Mouse (Mus musculus) forebrain, embryonic 13.5 days (tissue): ENCODE results near the gene Pam16. TPM values are rescaled to one million over a fixed set of nuclear protein-coding genes. Genes with fewer than 3 reads are reported as not detected.

Experiments
- ATAC-seq: fragments of 200-750 bp; cut with Nextera tagmentation; 2 replicates; pipeline ENCODE4 v1.8.0; 2017
- H3K27ac ChIP-seq: fragments of 300-500 bp; sonication (generic); 2 replicates; pipeline ENCODE4 v1.5.1; 2015; ENCODE audit warnings: inconsistent platforms, mild to moderate bottlenecking, moderate library complexity
- H3K27me3 ChIP-seq: fragments of 300-500 bp; sonication (generic); 2 replicates; pipeline ENCODE4 v1.6.1; 2015; ENCODE audit warnings: mild to moderate bottlenecking, inconsistent platforms
- H3K36me3 ChIP-seq: fragments of 300-500 bp; sonication (generic); 2 replicates; pipeline ENCODE4 v1.6.1; 2015; ENCODE audit warnings: mild to moderate bottlenecking, inconsistent platforms; ENCODE audit not compliant: poor library complexity, severe bottlenecking
- H3K4me1 ChIP-seq: fragments of 300-500 bp; sonication (generic); 2 replicates; pipeline ENCODE4 v1.6.1; 2015; ENCODE audit warnings: inconsistent platforms
- H3K4me2 ChIP-seq: fragments of 300-500 bp; sonication (generic); 2 replicates; pipeline ENCODE4 v1.6.1; 2015; ENCODE audit warnings: inconsistent platforms, mild to moderate bottlenecking, moderate library complexity
- H3K4me3 ChIP-seq: fragments of 300-500 bp; sonication (generic); 2 replicates; pipeline ENCODE4 v1.5.1; 2015; ENCODE audit warnings: mild to moderate bottlenecking, inconsistent platforms
- H3K9ac ChIP-seq: fragments of 300-500 bp; sonication (generic); 2 replicates; pipeline ENCODE4 v1.6.1; 2015; ENCODE audit warnings: mild to moderate bottlenecking, inconsistent platforms
- H3K9me3 ChIP-seq: fragments of 300-500 bp; sonication (generic); replicated peaks from 2 replicates; pipeline ENCODE4 v1.6.1; 2016; ENCODE audit warnings: inconsistent platforms
- WGBS: fragments of 180-500 bp; shearing (Covaris S2); methylation state at CpG from one replicate; pipeline ENCODE4 v1.1.7; 2015; 5-methylcytosine and 5-hydroxymethylcytosine counted together
- polyA plus RNA-seq: library from polyadenylated mRNA; unstranded; fragments of >200 nt; fragmentation: Nextera tagmentation; extraction: Ambion mirVana; gene quantifications from 2 replicates; pipeline ENCODE4 v1.2.1, GENCODE M21; 2015

The Pam16 gene
- 142 and 149 TPM in 2 replicates for polyA plus RNA-seq

GRCm38 (mm10) chr16:4624481-4625110 is at the start of gene Pam16:
Pam16 (minus strand) TSS chr16:4624988.
- ATAC-seq, result peak; percentile 87
- Histone ChIP-seq H3K4me2 (peak within 1 kb of the TSS; percentile 79), H3K9ac (peak within 1 kb of the TSS; percentile 86), H3K27ac (peak within 1 kb of the TSS; percentile 54), H3K36me3 (peaks cover 25% of the 10 kb centered on the region; the same call in 1 of the 2 replicates), H3K4me3 (peak within 1 kb of the TSS; percentile 74), H3K9me3 (no peaks in the 10 kb centered on the region), H3K27me3 (no peaks in the 10 kb centered on the region), H3K4me1 (peaks cover 19% of the 10 kb centered on the region)
- WGBS, result under 1% methylated on average over 56 of the region's 56 CpGs

GRCm38 (mm10) chr16:4674091-4674490 is 49.3 kb upstream of the Pam16 start:
- H3K9me3 ChIP-seq, result no peaks in the 10 kb centered on the region
- no peak for ATAC-seq
- H3K9ac ChIP-seq, result no peak overlapping the region
- no peak overlapping the region for H3K27ac ChIP-seq
- no peaks in the 10 kb centered on the region for H3K27me3 ChIP-seq
- H3K36me3 ChIP-seq, result peaks cover 43% of the 10 kb centered on the region
- H3K4me3 ChIP-seq, result no peak overlapping the region
- H3K4me1 ChIP-seq, result peaks cover 6% of the 10 kb centered on the region; the same call in 1 of the 2 replicates
- no peak overlapping the region for H3K4me2 ChIP-seq
- WGBS, result 72% methylated on average over 4 of the region's 4 CpGs

GRCm38 (mm10) chr16:4670317-4670716 is 45.5 kb upstream of the Pam16 start:
- 80% methylated on average over 5 of the region's 5 CpGs for WGBS
- no peak for ATAC-seq
- no peaks in the 10 kb centered on the region for H3K27me3 ChIP-seq
- no peak overlapping the region for H3K4me2 ChIP-seq
- H3K4me3 ChIP-seq, result no peak overlapping the region
- H3K36me3 ChIP-seq, result peaks cover 41% of the 10 kb centered on the region
- H3K9ac ChIP-seq, result no peak overlapping the region
- H3K9me3 ChIP-seq, result no peaks in the 10 kb centered on the region
- H3K27ac ChIP-seq, result no peak overlapping the region
- H3K4me1 ChIP-seq, result no peaks in the 10 kb centered on the region

- 25% methylated on average over 3 of the region's 3 CpGs for WGBS
- Histone ChIP-seq H3K27ac (no peak overlapping the region), H3K9me3 (no peaks in the 10 kb centered on the region), H3K4me2 (no peak overlapping the region), H3K9ac (no peak overlapping the region), H3K4me3 (no peak overlapping the region), H3K36me3 (peaks cover 26% of the 10 kb centered on the region), H3K4me1 (no peaks in the 10 kb centered on the region), H3K27me3 (no peaks in the 10 kb centered on the region)
- peak; percentile 78 for ATAC-seq
Measured at GRCm38 (mm10) chr16:4667190-4667808, 42.5 kb upstream of the Pam16 start.

- H3K4me3 ChIP-seq, result no peak overlapping the region
- peaks cover 34% of the 10 kb centered on the region for H3K36me3 ChIP-seq
- H3K27ac ChIP-seq, result no peak overlapping the region
- ATAC-seq, result no peak
- H3K9ac ChIP-seq, result no peak overlapping the region
- no peaks in the 10 kb centered on the region for H3K4me1 ChIP-seq
- H3K4me2 ChIP-seq, result no peak overlapping the region
- 100% methylated on average over 2 of the region's 2 CpGs for WGBS
- H3K9me3 ChIP-seq, result no peaks in the 10 kb centered on the region
- no peaks in the 10 kb centered on the region for H3K27me3 ChIP-seq
Measured at GRCm38 (mm10) chr16:4665726-4666125, 40.9 kb upstream of the Pam16 start.

GRCm38 (mm10) chr16:4663806-4664205 is 39.0 kb upstream of the Pam16 start:
- Histone ChIP-seq H3K27ac (no peak overlapping the region), H3K36me3 (peaks cover 25% of the 10 kb centered on the region), H3K4me1 (peaks cover 7% of the 10 kb centered on the region), H3K4me2 (no peak overlapping the region), H3K4me3 (no peak overlapping the region), H3K9me3 (no peaks in the 10 kb centered on the region), H3K27me3 (no peaks in the 10 kb centered on the region), H3K9ac (no peak overlapping the region)
- WGBS, result 84% methylated on average over 2 of the region's 2 CpGs
- ATAC-seq, result no peak

GRCm38 (mm10) chr16:4661605-4662004 is 36.8 kb upstream of the Pam16 start:
- no peak for ATAC-seq
- H3K27ac ChIP-seq, result no peak overlapping the region
- H3K9me3 ChIP-seq, result no peaks in the 10 kb centered on the region
- no peak overlapping the region for H3K9ac ChIP-seq
- H3K4me1 ChIP-seq, result peaks cover 12% of the 10 kb centered on the region
- peaks cover 21% of the 10 kb centered on the region for H3K36me3 ChIP-seq
- no peak overlapping the region for H3K4me3 ChIP-seq
- no peaks in the 10 kb centered on the region for H3K27me3 ChIP-seq
- H3K4me2 ChIP-seq, result no peak overlapping the region
- WGBS, result 87% methylated on average over 2 of the region's 2 CpGs

GRCm38 (mm10) chr16:4659326-4659725 is 34.5 kb upstream of the Pam16 start:
- H3K4me2 ChIP-seq, result peak overlapping the region; percentile 20

GRCm38 (mm10) chr16:4658781-4659245 is 34.0 kb upstream of the Pam16 start:
- Histone ChIP-seq H3K27ac (peak overlapping the region; percentile 16; the same call in 1 of the 2 replicates), H3K27me3 (no peaks in the 10 kb centered on the region), H3K9me3 (no peaks in the 10 kb centered on the region), H3K9ac (peak overlapping the region; percentile 7; the same call in 1 of the 2 replicates), H3K4me2 (peak overlapping the region; percentile 20), H3K4me1 (peaks cover 25% of the 10 kb centered on the region), H3K4me3 (no peak overlapping the region), H3K36me3 (peaks cover 34% of the 10 kb centered on the region)
- ATAC-seq, result peak; percentile 57; the same call in 1 of the 2 replicates
- WGBS, result 20% methylated on average over 11 of the region's 11 CpGs

More at GRCm38 (mm10) chr16:4659326-4659725, 34.5 kb upstream of the Pam16 start:
- Histone ChIP-seq H3K36me3 (peaks cover 30% of the 10 kb centered on the region), H3K9ac (peak overlapping the region; percentile 7; the same call in 1 of the 2 replicates), H3K4me1 (peaks cover 25% of the 10 kb centered on the region), H3K4me3 (no peak overlapping the region), H3K9me3 (no peaks in the 10 kb centered on the region), H3K27me3 (no peaks in the 10 kb centered on the region), H3K27ac (no peak overlapping the region)
- 19% methylated on average over 2 of the region's 2 CpGs for WGBS
- ATAC-seq, result no peak

- Histone ChIP-seq H3K9ac (no peak overlapping the region), H3K36me3 (peaks cover 42% of the 10 kb centered on the region), H3K27ac (no peak overlapping the region), H3K4me3 (no peak overlapping the region), H3K27me3 (no peaks in the 10 kb centered on the region), H3K9me3 (no peaks in the 10 kb centered on the region), H3K4me2 (no peak overlapping the region), H3K4me1 (peaks cover 31% of the 10 kb centered on the region)
- no peak for ATAC-seq
- WGBS, result 68% methylated on average over 9 of the region's 9 CpGs
Measured at GRCm38 (mm10) chr16:4656571-4657081, 31.8 kb upstream of the Pam16 start.

- Histone ChIP-seq H3K27me3 (no peaks in the 10 kb centered on the region), H3K4me1 (peaks cover 33% of the 10 kb centered on the region), H3K27ac (no peak overlapping the region; the same call in 1 of the 2 replicates), H3K9ac (0 out of 2 replicates have a peak overlapping the region, but pooled peaks have one; percentile 40), H3K4me3 (no peak overlapping the region), H3K4me2 (no peak overlapping the region), H3K9me3 (no peaks in the 10 kb centered on the region), H3K36me3 (peaks cover 42% of the 10 kb centered on the region)
- no peak for ATAC-seq
- WGBS, result 32% methylated on average over 11 of the region's 11 CpGs
Measured at GRCm38 (mm10) chr16:4655764-4656570, 31.2 kb upstream of the Pam16 start.
